Mouse (Mus musculus) 3T3-L1 (cell line): ENCODE measurements at regions not wholly inside any gene's neighbourhood (a gene's known extent, or its start where the extent isn't known, plus 50 kb on each side); places are given as distances from the start of the nearest gene placed in this dataset.
"Not testable (repeated sequence)": the region's sequence is repeated elsewhere in the genome, so short reads cannot be mapped to it uniquely, and the experiment has no call there.

Experiments used
- DNase-seq: peaks from one replicate; pipeline ENCODE4 v3.0.0-alpha.2; 2015; ENCODE audit warnings: low read depth, low spot score

GRCm38 (mm10) chr9:92661938-92662337 is 119.9 kb downstream of the Plod2 start:
- no peak for DNase-seq

GRCm38 (mm10) chr9:92667361-92667881 is 125.4 kb downstream of the Plod2 start:
- DNase-seq: no peak

GRCm38 (mm10) chr9:92671966-92672365 is 129.9 kb downstream of the Plod2 start:
- DNase-seq: no peak

DNA sequence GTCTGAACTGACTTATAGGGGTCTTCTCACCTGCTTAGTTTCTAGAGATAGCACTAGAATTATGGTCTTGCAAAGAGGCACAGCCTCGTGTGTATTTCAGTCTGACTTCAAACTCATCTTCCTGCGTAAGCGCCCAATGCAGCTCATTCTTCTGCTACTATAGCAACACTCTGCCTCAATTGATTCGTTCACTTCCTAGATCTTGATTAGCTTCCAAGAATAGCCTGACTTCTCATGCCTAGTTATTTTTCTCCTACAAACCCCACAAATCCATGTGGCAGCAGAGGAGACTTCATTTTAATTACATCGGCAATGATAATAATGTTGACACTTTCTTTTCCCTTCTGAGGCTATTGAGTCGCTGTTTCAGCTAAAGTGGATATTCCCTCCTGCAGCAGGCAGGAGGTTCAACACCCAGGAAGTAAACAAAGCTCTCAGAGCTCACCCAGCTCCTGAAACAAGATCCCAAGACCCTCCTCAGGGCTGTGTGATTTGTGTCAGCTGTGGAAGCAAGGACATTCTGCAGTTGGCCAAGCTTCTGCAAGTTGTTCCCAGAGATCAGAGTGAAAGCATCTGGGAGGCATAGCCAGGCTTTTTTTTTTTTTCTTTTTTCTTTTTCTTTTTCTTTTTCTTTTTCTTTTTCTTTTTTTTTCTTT is 152.5 kb downstream of the Plod2 start:
- no peak for DNase-seq

GRCm38 (mm10) chr9:92697971-92698370 is 155.9 kb downstream of the Plod2 start:
- DNase-seq: no peak

DNA sequence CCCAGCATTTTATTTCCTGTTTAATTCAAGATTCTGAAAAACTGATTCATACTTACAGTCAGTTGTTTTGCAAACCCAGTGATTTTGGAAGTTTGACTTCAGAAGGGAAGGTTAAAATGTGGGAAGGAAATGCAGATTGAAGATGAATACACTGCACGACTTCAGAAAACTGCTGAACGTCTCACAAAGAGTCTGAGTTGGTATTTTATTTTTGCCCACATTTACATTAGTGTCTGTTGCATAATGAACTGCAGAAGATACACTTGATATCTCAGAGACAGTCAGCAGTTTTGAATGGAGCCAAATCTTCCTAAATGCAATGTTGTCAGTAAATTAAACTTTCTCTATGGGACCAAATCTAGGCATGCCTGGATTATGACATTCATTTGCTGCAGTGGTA is 162.7 kb downstream of the Plod2 start:
- DNase-seq: no peak

GRCm38 (mm10) chr9:92707011-92707410 is 165.0 kb downstream of the Plod2 start:
- DNase-seq: no peak

- DNase-seq: no peak
Measured at GRCm38 (mm10) chr9:92717176-92717575, 175.2 kb downstream of the Plod2 start.

DNA sequence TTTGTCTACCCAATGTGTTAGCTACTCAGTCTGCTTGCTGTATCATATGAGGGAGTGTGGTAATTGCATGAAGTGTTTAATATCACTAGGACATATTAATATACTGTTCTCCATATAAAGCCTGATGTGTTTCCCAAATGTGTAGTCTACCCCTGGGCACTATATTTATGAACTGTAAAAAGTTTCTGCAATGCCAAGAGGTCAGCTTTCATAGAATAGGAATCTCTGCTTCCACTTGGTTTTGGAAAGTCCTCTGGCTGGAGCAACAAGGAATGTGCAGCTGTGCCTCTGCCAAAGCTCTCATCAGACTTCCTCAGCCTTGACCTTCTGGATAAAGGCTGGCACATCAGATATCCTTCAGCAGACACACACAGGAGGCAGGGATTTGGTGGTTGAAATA is 176.3 kb downstream of the Plod2 start:
- no peak for DNase-seq

GRCm38 (mm10) chr9:92719251-92719650 is 177.2 kb downstream of the Plod2 start:
- DNase-seq: no peak

- no peak for DNase-seq
Measured at GRCm38 (mm10) chr9:92728864-92729263, 186.8 kb downstream of the Plod2 start.

- no peak for DNase-seq
Measured at GRCm38 (mm10) chr9:92731396-92731795, 189.4 kb downstream of the Plod2 start.

- DNase-seq: no peak
Measured at GRCm38 (mm10) chr9:92767532-92767931, 225.5 kb downstream of the Plod2 start.

GRCm38 (mm10) chr9:92768432-92768831 is 226.4 kb downstream of the Plod2 start:
- no peak for DNase-seq

DNA sequence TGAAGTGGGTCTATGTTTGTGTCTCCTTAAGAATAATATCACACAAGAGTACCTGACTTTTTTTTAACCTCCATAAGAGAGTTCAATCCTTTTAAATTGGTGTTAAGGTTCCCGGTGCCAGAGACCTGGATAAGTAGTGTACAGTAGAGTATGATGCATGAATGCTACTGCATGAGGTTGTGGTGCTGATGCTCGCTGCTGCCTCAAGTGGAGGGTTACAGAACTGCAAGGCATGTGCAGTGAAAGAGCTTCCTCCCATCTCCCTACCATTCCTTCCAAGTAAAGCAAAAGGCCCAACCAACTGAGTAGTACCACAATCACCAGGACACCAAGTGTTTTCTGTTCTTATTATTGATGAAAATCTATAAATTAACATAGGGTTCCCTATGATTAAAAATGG is 227.5 kb downstream of the Plod2 start:
- DNase-seq: peak; percentile 42

GRCm38 (mm10) chr9:92771002-92771401 is 229.0 kb downstream of the Plod2 start:
- DNase-seq: no peak

DNA sequence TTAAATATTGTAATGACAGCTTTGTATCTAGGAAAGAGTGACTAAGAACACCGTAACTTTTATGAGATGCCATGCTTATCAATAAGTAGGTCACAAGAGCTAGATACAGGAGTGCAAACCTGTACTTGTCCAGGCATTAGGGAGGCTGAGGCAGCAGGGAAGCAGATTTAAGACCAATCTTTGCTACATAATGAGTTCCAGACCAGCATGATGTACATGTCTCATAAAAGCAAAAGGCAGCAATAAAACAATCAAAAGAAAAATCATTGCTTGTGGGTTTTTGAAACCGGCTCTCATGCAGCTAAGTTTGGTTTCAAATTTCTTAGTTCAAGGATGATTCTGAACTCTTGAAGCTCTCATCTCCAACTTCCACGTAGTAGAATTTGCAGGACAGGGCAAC is 229.7 kb downstream of the Plod2 start:
- DNase-seq: no peak

DNA sequence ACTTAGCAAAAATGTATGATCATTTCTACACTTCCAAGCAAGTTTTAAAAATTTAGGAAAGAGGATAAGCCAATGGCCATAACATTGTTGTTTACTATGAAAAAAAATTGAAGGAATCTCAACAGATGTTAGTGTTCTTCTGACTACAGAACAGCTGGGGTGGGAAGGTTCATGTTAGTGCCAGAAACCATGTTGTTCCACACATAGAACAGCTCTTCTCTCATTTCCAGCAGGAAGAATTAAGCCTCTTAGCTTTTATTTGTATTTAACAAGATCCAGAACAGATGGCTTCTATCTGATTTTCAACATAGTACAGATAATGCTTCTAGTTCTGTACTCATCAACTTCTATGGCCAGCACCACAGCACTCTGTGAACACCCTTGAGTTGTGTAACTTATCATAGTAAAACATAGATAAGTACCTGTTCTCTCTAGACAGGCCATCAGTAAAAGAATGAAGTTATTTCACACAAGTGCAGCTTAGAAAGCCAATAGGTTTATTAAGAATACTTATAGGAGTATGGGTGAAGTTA is 241.0 kb downstream of the Plod2 start:
- no peak for DNase-seq

DNA sequence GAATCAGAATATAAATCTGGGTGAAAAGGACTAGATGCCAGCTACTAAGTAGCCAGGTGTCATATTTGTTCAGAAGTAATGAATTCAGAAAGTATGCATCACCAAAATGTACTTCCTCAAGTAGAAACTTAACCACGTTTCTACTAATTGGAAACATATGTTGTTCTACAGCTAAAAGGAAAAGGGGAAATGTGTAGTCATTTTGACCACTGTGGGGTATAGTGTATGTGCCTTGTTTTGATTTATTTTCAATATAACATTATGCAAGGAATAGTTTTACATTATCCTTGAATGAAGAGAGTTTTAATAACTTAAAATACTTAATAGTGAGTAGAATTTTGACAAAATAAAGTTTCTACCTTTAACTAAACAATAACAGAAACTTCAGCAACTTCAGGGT is 257.7 kb downstream of the Plod2 start:
- DNase-seq: no peak

DNA sequence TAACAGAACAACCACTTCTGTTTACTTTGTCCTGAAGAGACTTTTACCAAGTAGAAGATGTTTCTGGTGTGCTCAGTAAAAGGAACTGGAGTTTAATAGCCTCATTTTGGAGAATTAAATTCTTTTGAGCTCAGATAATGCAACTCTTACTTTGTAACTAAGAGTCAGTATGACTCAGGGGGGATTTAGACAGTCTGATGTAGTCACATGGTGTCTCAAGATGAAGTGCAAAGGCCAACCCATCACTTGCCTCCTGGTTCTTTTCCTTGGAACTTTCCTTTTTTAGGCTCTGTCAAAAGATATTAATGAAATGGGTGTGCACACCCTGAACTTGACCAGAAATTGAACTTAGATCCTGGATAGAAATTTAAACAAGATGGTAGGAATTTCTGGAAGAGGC is 267.4 kb downstream of the Plod2 start:
- DNase-seq: no peak

DNA sequence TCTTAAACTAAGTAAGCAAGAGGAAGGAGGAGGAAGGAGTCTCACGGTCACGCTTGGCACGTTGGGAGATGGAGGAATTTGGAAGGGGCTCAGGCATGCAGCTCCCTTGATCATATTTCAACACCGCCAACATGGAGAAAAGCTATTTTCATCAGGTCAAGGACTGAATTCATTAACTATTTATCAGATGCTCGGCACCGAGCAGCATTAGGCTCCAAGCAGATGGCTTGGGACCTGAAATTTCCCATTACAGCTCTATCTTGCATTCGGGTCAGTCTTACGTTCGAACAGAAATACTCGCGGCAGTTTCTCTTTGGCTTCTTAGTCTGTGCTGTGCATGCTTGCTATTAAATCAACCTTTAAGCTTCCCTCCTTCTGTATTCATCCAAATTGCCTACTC is 278.7 kb downstream of the Plod2 start:
- DNase-seq: no peak

GRCm38 (mm10) chr9:92826708-92827353 is 284.8 kb downstream of the Plod2 start:
- DNase-seq: no peak

DNA sequence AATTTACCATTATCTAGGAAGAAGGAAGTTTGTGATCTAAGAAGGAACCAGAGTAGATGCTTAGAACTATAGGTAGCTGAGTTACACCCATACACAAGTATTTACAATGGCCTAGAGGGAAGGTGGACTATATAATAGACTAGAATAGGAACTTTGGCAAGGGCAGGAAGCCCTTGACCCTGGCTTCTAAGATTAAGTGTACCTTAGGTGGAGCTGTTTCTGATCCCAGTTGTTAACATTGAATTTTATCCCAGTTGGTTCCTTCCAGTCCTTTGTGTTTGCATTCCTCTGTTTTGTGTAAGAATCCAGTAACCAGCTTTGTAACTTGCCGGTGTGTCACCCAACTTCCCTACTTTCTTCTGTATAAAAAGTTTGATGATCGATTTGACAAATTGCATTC is 294.1 kb downstream of the Plod2 start:
- DNase-seq: not testable (repeated sequence)
